Comparison of ENCODE assay signal across 9 mouse cellular contexts in genomic region chr12:91654399-91655122, GRCm38 (mm10).
A peak's percentile ranks its signal among the peaks of the same experiment; 100 is the strongest.
DNase-seq lines count a peak whose midpoint lies in the region; ATAC-seq lines count a peak whose summit lies in the region.
"Had no signal": no experiment of that assay in that cellular context is flagged by ENCODE, and none has a peak within 500 bp of the region (broad histone marks: within the 10 kb centered on the region; RNA-seq: fewer than 3 reads in every experiment).

No protein-coding gene starts in this region.

- ATAC-seq in forebrain, embryonic 14.5 days, result no peak
- ATAC-seq in forebrain, embryonic 11.5 days (replicated peaks; ENCODE audit: low FRiP score), result no peak
- ATAC-seq in lung, embryonic 16.5 days (ENCODE audit: low read depth), result peak; percentile 90

- no peaks in the 10 kb centered on the region for H3K36me3 ChIP-seq in forebrain, embryonic 14.5 days (ENCODE audit: control insufficient read depth, insufficient read depth, low read length)
- no peaks in the 10 kb centered on the region for H3K36me3 ChIP-seq in forebrain, embryonic 11.5 days (ENCODE audit: control insufficient read depth, insufficient read depth, low read length)
- H3K36me3 ChIP-seq in lung, embryonic 16.5 days (ENCODE audit: control insufficient read depth, insufficient read depth, low read length), result no peaks in the 10 kb centered on the region
- H3K36me3 ChIP-seq: neural tube, embryonic 12.5 days had no signal

- H3K4me2 ChIP-seq in forebrain, embryonic 14.5 days (ENCODE audit: low read length), result no peak overlapping the region
- no peak overlapping the region for H3K4me2 ChIP-seq in forebrain, embryonic 11.5 days (ENCODE audit: low read depth, low read length, severe bottlenecking)
- H3K4me2 ChIP-seq in lung, embryonic 16.5 days (ENCODE audit: low read depth, low read length), result no peak overlapping the region
- H3K4me2 ChIP-seq: neural tube, embryonic 12.5 days had no signal

- no peak overlapping the region for H3K4me3 ChIP-seq in forebrain, embryonic 14.5 days (ENCODE audit: low read depth, low read length)
- no peak overlapping the region for H3K4me3 ChIP-seq in forebrain, embryonic 11.5 days (ENCODE audit: low read depth, low read length)
- H3K4me3 ChIP-seq in lung, embryonic 16.5 days (ENCODE audit: low read length), result no peak overlapping the region
- H3K4me3 ChIP-seq: neural tube, embryonic 12.5 days had no signal

- no peaks in the 10 kb centered on the region for H3K27me3 ChIP-seq in forebrain, embryonic 14.5 days (replicated peaks; ENCODE audit: control insufficient read depth, insufficient read depth, low read length)
- H3K27me3 ChIP-seq in forebrain, embryonic 11.5 days (ENCODE audit: control insufficient read depth, insufficient read depth, low read length), result no peaks in the 10 kb centered on the region
- no peaks in the 10 kb centered on the region for H3K27me3 ChIP-seq in lung, embryonic 16.5 days (ENCODE audit: control insufficient read depth, insufficient read depth, low read depth, low read length)
- H3K27me3 ChIP-seq: neural tube, embryonic 12.5 days had no signal

- no peak overlapping the region for H3K27ac ChIP-seq in forebrain, embryonic 14.5 days (ENCODE audit: low read depth, low read length)
- no peak overlapping the region for H3K27ac ChIP-seq in forebrain, embryonic 11.5 days (ENCODE audit: low read depth, low read length)
- peak overlapping the region; percentile 37; the same call in 1 of the 2 replicates for H3K27ac ChIP-seq in lung, embryonic 16.5 days (ENCODE audit: low read length)
- H3K27ac ChIP-seq: neural tube, embryonic 12.5 days had no signal

- 52% methylated on average over 3 of the region's 3 CpGs for WGBS in forebrain, embryonic 14.5 days
- WGBS in forebrain, embryonic 11.5 days, result 88% methylated on average over 3 of the region's 3 CpGs
- WGBS in lung, embryonic 16.5 days, result 26% methylated on average over 3 of the region's 3 CpGs

- peak; percentile 58 for DNase-seq in forebrain, embryonic 14.5 days (ENCODE audit: low spot score)
- no peak for DNase-seq in forebrain, embryonic 11.5 days (ENCODE audit: low spot score)
- DNase-seq in left cerebral cortex, postnatal 10 days (ENCODE audit: extremely low spot score in 1 of 2, low spot score in 2 of 2), result peak; percentile 59 to 82
- no peak for DNase-seq in left cerebral cortex, adult 11 months (ENCODE audit: low spot score)
- DNase-seq in cerebellum, adult 8-10 months, result peak; percentile 11
- no peak for DNase-seq in thymus, postnatal 25 days
- DNase-seq in urinary bladder, postnatal 36 days (ENCODE audit: low spot score in 2 of 2), result no peak

- no peak overlapping the region for H3K9ac ChIP-seq in forebrain, embryonic 14.5 days (ENCODE audit: low read length)
- H3K9ac ChIP-seq in forebrain, embryonic 11.5 days (ENCODE audit: low read length), result no peak overlapping the region
- H3K9ac ChIP-seq in lung, embryonic 16.5 days (ENCODE audit: low read length), result no peak overlapping the region
- H3K9ac ChIP-seq: neural tube, embryonic 12.5 days had no signal

- intact Hi-C loops in left cerebral cortex, postnatal 10 days (cut with DNase I), result no loop called here

- no peaks in the 10 kb centered on the region for H3K9me3 ChIP-seq in forebrain, embryonic 14.5 days (replicated peaks; ENCODE audit: control insufficient read depth, low read length)
- H3K9me3 ChIP-seq in forebrain, embryonic 11.5 days (ENCODE audit: control insufficient read depth, low read length), result no peaks in the 10 kb centered on the region
- H3K9me3 ChIP-seq in lung, embryonic 16.5 days (ENCODE audit: control insufficient read depth, low read length), result no peaks in the 10 kb centered on the region
- H3K9me3 ChIP-seq: neural tube, embryonic 12.5 days had no signal

- H3K4me1 ChIP-seq in forebrain, embryonic 14.5 days (ENCODE audit: control insufficient read depth, insufficient read depth, low read length), result peaks cover 3% of the 10 kb centered on the region; the same call in 1 of the 2 replicates
- H3K4me1 ChIP-seq in forebrain, embryonic 11.5 days (replicated peaks; ENCODE audit: control insufficient read depth, insufficient read depth, low read length), result no peaks in the 10 kb centered on the region
- H3K4me1 ChIP-seq in lung, embryonic 16.5 days (replicated peaks; ENCODE audit: control insufficient read depth, insufficient read depth, low read length), result peaks cover 11% of the 10 kb centered on the region
- H3K4me1 ChIP-seq: neural tube, embryonic 12.5 days had no signal

Comparison
In these comparisons a context has a peak if more than half of its experiments do, and no peak if none do; other contexts are left out.
1. DNase-seq: peak in forebrain, embryonic 14.5 days (single experiment), left cerebral cortex, postnatal 10 days (2 of 2) and cerebellum, adult 8-10 months (single experiment); none in forebrain, embryonic 11.5 days (single experiment), left cerebral cortex, adult 11 months (single experiment), thymus, postnatal 25 days (single experiment) and urinary bladder, postnatal 36 days (0 of 2).